Mouse (Mus musculus): ENCODE results near the gene Col9a2.

GRCm38 (mm10) chr4:121007006-121007405 lies 32.2 kb upstream of the Col9a2 start:
- TF ChIP-seq CTCF (conservative IDR thresholded peaks at IDR 0.05; ENCODE audit: low read length) (no peak), NANOG (IDR thresholded peaks at IDR 0.05; ENCODE audit: borderline replicate concordance, low read length) (no peak)

Data from E14TG2a.4 (cell line).